Mouse (Mus musculus) small intestine, adult 2 months (tissue): Measurements from ENCODE around the gene Wdr92.

Experiments used
- CTCF ChIP-seq: fragments of 200-500 bp; IDR thresholded peaks from 2 replicates; pipeline ENCODE4 v1.5.1; 2012; ENCODE audit warnings: low read depth, mild to moderate bottlenecking, control low read depth, inconsistent platforms, low read length, moderate library complexity, mixed read lengths; ENCODE audit not compliant: insufficient replicate concordance, insufficient read length; ENCODE audit errors: extremely low read depth
- POLR2A ChIP-seq: fragments of 200-500 bp; IDR thresholded peaks from 2 replicates; pipeline ENCODE4 v1.6.1; 2012; ENCODE audit warnings: low read depth, mild to moderate bottlenecking, control low read depth, inconsistent platforms, low read length, moderate library complexity

DNA sequence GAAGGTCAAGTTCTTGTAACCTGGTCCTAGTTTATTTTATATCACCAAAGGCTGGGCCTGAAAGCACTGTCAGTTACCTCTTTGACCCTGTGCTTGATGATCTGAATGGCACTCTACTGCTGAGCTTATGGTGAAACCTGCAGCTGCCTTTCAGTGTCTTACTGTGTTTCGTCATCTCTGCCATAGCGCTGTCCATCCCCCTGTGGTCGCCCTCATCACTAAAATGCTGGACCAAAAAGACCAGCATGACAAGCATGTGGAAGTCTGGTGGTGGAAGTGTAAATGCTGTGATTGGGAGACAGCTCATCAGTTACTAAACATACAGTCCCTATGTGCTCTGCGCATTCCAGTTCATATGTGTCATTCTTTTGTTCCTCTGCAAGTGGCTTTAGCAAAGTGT, 9.6 kb upstream of the Wdr92 start:
- TF ChIP-seq CTCF (no peak), POLR2A (no peak)
